Mouse (Mus musculus): Measurements from ENCODE around the gene Relch. TPM values are rescaled to one million over a fixed set of nuclear protein-coding genes. Genes with fewer than 3 reads are reported as not detected.

Relch gene
- polyA plus RNA-seq, 1 experiment: 10.5 TPM

- Histone ChIP-seq H3ac (ENCODE audit: control insufficient read depth, insufficient read length) (no peak overlapping the region), H3K4me2 (ENCODE audit: low read depth) (no peak overlapping the region), H3K27me3 (ENCODE audit: control insufficient read depth, insufficient read depth, insufficient read length) (no peaks in the 10 kb centered on the region), H3K4me3 (no peak overlapping the region), H3K79me2 (ENCODE audit: control insufficient read depth, insufficient read depth) (peaks cover 31% of the 10 kb centered on the region), H3K36me3 (ENCODE audit: control insufficient read depth, insufficient read depth) (peaks cover 8% of the 10 kb centered on the region)
- no peak for TF ChIP-seq TCF12 (IDR thresholded peaks at IDR 0.05; ENCODE audit: insufficient read depth, poor library complexity, severe bottlenecking)
- TF ChIP-seq MYOD1 (IDR thresholded peaks at IDR 0.05; ENCODE audit: control insufficient read depth in 1 of 3, insufficient read length in 2 of 3, low read depth in 2 of 3): no peak
- TF ChIP-seq POLR2A (IDR thresholded peaks at IDR 0.05; ENCODE audit: insufficient read length, low read depth): no peak
- TF ChIP-seq POLR2AphosphoS2 (IDR thresholded peaks at IDR 0.05; ENCODE audit: insufficient read length, low read depth): no peak
- TF ChIP-seq TCF3 (IDR thresholded peaks at IDR 0.05; ENCODE audit: insufficient read length, low read depth): no peak
- no peak for TF ChIP-seq REST (IDR thresholded peaks at IDR 0.05; ENCODE audit: insufficient read depth, insufficient read length)
- TF ChIP-seq E2F4 (IDR thresholded peaks at IDR 0.05; ENCODE audit: insufficient read depth): no peak
- TF ChIP-seq SRF (IDR thresholded peaks at IDR 0.05; ENCODE audit: control insufficient read depth, insufficient read length, low read depth): no peak
- no peak for TF ChIP-seq CEBPB (IDR thresholded peaks at IDR 0.05; ENCODE audit: insufficient read depth, poor library complexity, severe bottlenecking)
- TF ChIP-seq MAX (IDR thresholded peaks at IDR 0.05; ENCODE audit: low read depth): no peak
- no peak for TF ChIP-seq USF1 (IDR thresholded peaks at IDR 0.05; ENCODE audit: low read depth)
- no peak for TF ChIP-seq MYOG (IDR thresholded peaks at IDR 0.05; ENCODE audit: control insufficient read depth in 1 of 3, insufficient read depth in 1 of 3, insufficient read length in 2 of 3, low read depth in 2 of 3)
These were observed 3.6 kb upstream of the Relch start for GRCm38 (mm10) chr1:105660015-105660414.

- TF ChIP-seq USF1 (IDR thresholded peaks at IDR 0.05; ENCODE audit: low read depth): no peak
- no peaks in the 10 kb centered on the region for H3K36me3 ChIP-seq (ENCODE audit: control insufficient read depth, insufficient read depth)
- peaks cover 59% of the 10 kb centered on the region for H3K79me2 ChIP-seq (ENCODE audit: control insufficient read depth, insufficient read depth)
- H3K27me3 ChIP-seq (ENCODE audit: control insufficient read depth, insufficient read depth, insufficient read length): no peaks in the 10 kb centered on the region
- peak overlapping the region; percentile 78 for H3K4me2 ChIP-seq (ENCODE audit: low read depth)
- H3ac ChIP-seq (ENCODE audit: control insufficient read depth, insufficient read length): peak overlapping the region; percentile 64
- H3K4me3 ChIP-seq: peak overlapping the region; percentile 96
These were observed 866 bp upstream of the Relch start for GRCm38 (mm10) chr1:105662820-105663170.

- Histone ChIP-seq H3ac (ENCODE audit: control insufficient read depth, insufficient read length) (peak overlapping the region; percentile 64), H3K4me3 (peak overlapping the region; percentile 96), H3K79me2 (ENCODE audit: control insufficient read depth, insufficient read depth) (peaks cover 71% of the 10 kb centered on the region), H3K27me3 (ENCODE audit: control insufficient read depth, insufficient read depth, insufficient read length) (no peaks in the 10 kb centered on the region), H3K4me2 (ENCODE audit: low read depth) (peak overlapping the region; percentile 80), H3K36me3 (ENCODE audit: control insufficient read depth, insufficient read depth) (no peaks in the 10 kb centered on the region)
- no peak for TF ChIP-seq SRF (IDR thresholded peaks at IDR 0.05; ENCODE audit: control insufficient read depth, insufficient read length, low read depth)
- no peak for TF ChIP-seq POLR2A (IDR thresholded peaks at IDR 0.05; ENCODE audit: insufficient read length, low read depth)
- no peak for TF ChIP-seq CEBPB (IDR thresholded peaks at IDR 0.05; ENCODE audit: insufficient read depth, poor library complexity, severe bottlenecking)
- no peak for TF ChIP-seq MYOD1 (IDR thresholded peaks at IDR 0.05; ENCODE audit: control insufficient read depth in 1 of 3, insufficient read length in 2 of 3, low read depth in 2 of 3)
- TF ChIP-seq MYOG (IDR thresholded peaks at IDR 0.05; ENCODE audit: control insufficient read depth in 1 of 3, insufficient read depth in 1 of 3, insufficient read length in 2 of 3, low read depth in 2 of 3): no peak
- no peak for TF ChIP-seq TCF12 (IDR thresholded peaks at IDR 0.05; ENCODE audit: insufficient read depth, poor library complexity, severe bottlenecking)
- TF ChIP-seq E2F4 (IDR thresholded peaks at IDR 0.05; ENCODE audit: insufficient read depth): no peak
- no peak for TF ChIP-seq POLR2AphosphoS2 (IDR thresholded peaks at IDR 0.05; ENCODE audit: insufficient read length, low read depth)
- TF ChIP-seq MAX (IDR thresholded peaks at IDR 0.05; ENCODE audit: low read depth): no peak
- TF ChIP-seq REST (IDR thresholded peaks at IDR 0.05; ENCODE audit: insufficient read depth, insufficient read length): no peak
- TF ChIP-seq TCF3 (IDR thresholded peaks at IDR 0.05; ENCODE audit: insufficient read length, low read depth): no peak
- TF ChIP-seq USF1 (IDR thresholded peaks at IDR 0.05; ENCODE audit: low read depth): no peak
These were observed 526 bp downstream of the Relch start for GRCm38 (mm10) chr1:105663962-105664812.

- TF ChIP-seq POLR2A (IDR thresholded peaks at IDR 0.05; ENCODE audit: insufficient read length, low read depth) (no peak), MAX (IDR thresholded peaks at IDR 0.05; ENCODE audit: low read depth) (no peak), USF1 (IDR thresholded peaks at IDR 0.05; ENCODE audit: low read depth) (no peak), MYOG (IDR thresholded peaks at IDR 0.05; ENCODE audit: control insufficient read depth in 1 of 3, insufficient read depth in 1 of 3, insufficient read length in 2 of 3, low read depth in 2 of 3) (no peak), CEBPB (IDR thresholded peaks at IDR 0.05; ENCODE audit: insufficient read depth, poor library complexity, severe bottlenecking) (no peak), SRF (IDR thresholded peaks at IDR 0.05; ENCODE audit: control insufficient read depth, insufficient read length, low read depth) (no peak), POLR2AphosphoS2 (IDR thresholded peaks at IDR 0.05; ENCODE audit: insufficient read length, low read depth) (no peak), MYOD1 (IDR thresholded peaks at IDR 0.05; ENCODE audit: control insufficient read depth in 1 of 3, insufficient read length in 2 of 3, low read depth in 2 of 3) (no peak), E2F4 (IDR thresholded peaks at IDR 0.05; ENCODE audit: insufficient read depth) (no peak), REST (IDR thresholded peaks at IDR 0.05; ENCODE audit: insufficient read depth, insufficient read length) (no peak), TCF12 (IDR thresholded peaks at IDR 0.05; ENCODE audit: insufficient read depth, poor library complexity, severe bottlenecking) (no peak)
- no peaks in the 10 kb centered on the region for H3K36me3 ChIP-seq (ENCODE audit: control insufficient read depth, insufficient read depth)
- H3K4me3 ChIP-seq: no peak overlapping the region
- H3K79me2 ChIP-seq (ENCODE audit: control insufficient read depth, insufficient read depth): peaks cover 89% of the 10 kb centered on the region
- H3K27me3 ChIP-seq (ENCODE audit: control insufficient read depth, insufficient read depth, insufficient read length): no peaks in the 10 kb centered on the region
- no peak overlapping the region for H3K4me2 ChIP-seq (ENCODE audit: low read depth)
- H3ac ChIP-seq (ENCODE audit: control insufficient read depth, insufficient read length): no peak overlapping the region
These were observed 6.0 kb downstream of the Relch start for GRCm38 (mm10) chr1:105669700-105670099.

All from myocyte (in vitro differentiated cells).